Mouse (Mus musculus): ENCODE measurements around the gene Mcoln2. TPM values are rescaled to one million over a fixed set of nuclear protein-coding genes. Genes with fewer than 3 reads are reported as not detected.

The Mcoln2 gene
- total and polyA plus RNA-seq, 3 experiments: 0.10 to 0.42 TPM; not detected in 1

GRCm38 (mm10) chr3:146205305-146205704 lies 55.7 kb downstream of the Mcoln2 start:
- peaks cover 0 to 3% of the 10 kb centered on the region in 2 experiments; a peak in 2 of 4 replicates for H3K27me3 ChIP-seq (ENCODE audit: control insufficient read depth in 1 of 2, insufficient read depth in 2 of 2, low read length in 2 of 2)
- no peaks in the 10 kb centered on the region for H3K9me3 ChIP-seq (replicated peaks; ENCODE audit: insufficient read depth, low read length)
- H3K79me2 ChIP-seq (ENCODE audit: control insufficient read depth, insufficient read depth, low read length, poor library complexity): no peaks in the 10 kb centered on the region
- H3K4me3 ChIP-seq (ENCODE audit: control insufficient read depth in 1 of 2, insufficient read depth in 1 of 2, low read depth in 2 of 2, low read length in 2 of 2): no peak overlapping the region
- no peak overlapping the region for H3K27ac ChIP-seq (ENCODE audit: control insufficient read depth, low read depth, low read length)
- H3K4me1 ChIP-seq (ENCODE audit: control insufficient read depth in 1 of 2, insufficient read depth in 2 of 2, low read length in 2 of 2): no peaks in the 10 kb centered on the region
- H3K9ac ChIP-seq (ENCODE audit: control insufficient read depth, low read depth, low read length, poor library complexity, severe bottlenecking): no peak overlapping the region
- TF ChIP-seq ZNF384 (IDR thresholded peaks at IDR 0.05; ENCODE audit: low read depth, low read length) (no peak), TCF12 (IDR thresholded peaks at IDR 0.05; ENCODE audit: low read depth, low read length) (no peak), KAT2A (conservative IDR thresholded peaks at IDR 0.05; ENCODE audit: low read depth, low read length) (no peak), USF1 (IDR thresholded peaks at IDR 0.05; ENCODE audit: low read depth, low read length) (no peak), CHD2 (IDR thresholded peaks at IDR 0.05; ENCODE audit: low read length) (no peak), CTCF (IDR thresholded peaks at IDR 0.05 in 2 of 3, conservative IDR thresholded peaks at IDR 0.05 in 1 of 3; ENCODE audit: control insufficient read depth in 1 of 3, insufficient read depth in 1 of 3, low read depth in 2 of 3, low read length in 3 of 3, poor library complexity in 1 of 3, severe bottlenecking in 1 of 3) (no peak), HCFC1 (IDR thresholded peaks at IDR 0.05; ENCODE audit: low read depth, low read length) (no peak), MAX (IDR thresholded peaks at IDR 0.05; ENCODE audit: low read length) (no peak), GABPA (IDR thresholded peaks at IDR 0.05; ENCODE audit: low read depth, low read length) (no peak), CHD1 (IDR thresholded peaks at IDR 0.05; ENCODE audit: low read depth, low read length) (no peak), POLR2A (IDR thresholded peaks at IDR 0.05; ENCODE audit: control insufficient read depth in 1 of 2, insufficient read depth in 1 of 2, low read depth in 1 of 2, low read length in 2 of 2, poor library complexity in 1 of 2) (no peak), TAL1 (IDR thresholded peaks at IDR 0.05; ENCODE audit: low read length) (no peak), TBP (IDR thresholded peaks at IDR 0.05; ENCODE audit: low read depth, low read length) (no peak), ZKSCAN1 (IDR thresholded peaks at IDR 0.05; ENCODE audit: low read depth, low read length) (no peak), MEF2A (IDR thresholded peaks at IDR 0.05; ENCODE audit: extremely low read depth, insufficient replicate concordance, low read depth, low read length, poor library complexity, severe bottlenecking) (no peak), RAD21 (IDR thresholded peaks at IDR 0.05; ENCODE audit: low read depth, low read length) (no peak), MYB (IDR thresholded peaks at IDR 0.05; ENCODE audit: low read depth, low read length) (no peak), MAFK (IDR thresholded peaks at IDR 0.05; ENCODE audit: borderline replicate concordance, low read depth, low read length) (no peak), ZC3H11A (IDR thresholded peaks at IDR 0.05; ENCODE audit: low read depth, low read length) (no peak)
- no peak for DNase-seq (ENCODE audit: low read depth, low spot score)
- H3K36me3 ChIP-seq (ENCODE audit: control insufficient read depth in 1 of 2, insufficient read depth in 2 of 2, low read length in 2 of 2): no peaks in the 10 kb centered on the region

GRCm38 (mm10) chr3:146206635-146207034 lies 57.0 kb downstream of the Mcoln2 start:
- Histone ChIP-seq H3K36me3 (ENCODE audit: control insufficient read depth in 1 of 2, insufficient read depth in 2 of 2, low read length in 2 of 2) (no peaks in the 10 kb centered on the region), H3K79me2 (ENCODE audit: control insufficient read depth, insufficient read depth, low read length, poor library complexity) (no peaks in the 10 kb centered on the region), H3K4me1 (ENCODE audit: control insufficient read depth in 1 of 2, insufficient read depth in 2 of 2, low read length in 2 of 2) (no peaks in the 10 kb centered on the region), H3K9ac (ENCODE audit: control insufficient read depth, low read depth, low read length, poor library complexity, severe bottlenecking) (no peak overlapping the region), H3K27me3 (ENCODE audit: control insufficient read depth in 1 of 2, insufficient read depth in 2 of 2, low read length in 2 of 2) (peaks cover 0 to 3% of the 10 kb centered on the region in 2 experiments; a peak in 3 of 4 replicates), H3K9me3 (replicated peaks; ENCODE audit: insufficient read depth, low read length) (no peaks in the 10 kb centered on the region), H3K27ac (ENCODE audit: control insufficient read depth, low read depth, low read length) (no peak overlapping the region), H3K4me3 (ENCODE audit: control insufficient read depth in 1 of 2, insufficient read depth in 1 of 2, low read depth in 2 of 2, low read length in 2 of 2) (no peak overlapping the region)
- DNase-seq (ENCODE audit: low read depth, low spot score): no peak
- TF ChIP-seq KAT2A (conservative IDR thresholded peaks at IDR 0.05; ENCODE audit: low read depth, low read length) (no peak), MAZ (IDR thresholded peaks at IDR 0.05; ENCODE audit: low read depth, low read length) (no peak), USF1 (IDR thresholded peaks at IDR 0.05; ENCODE audit: low read depth, low read length) (no peak), CHD1 (IDR thresholded peaks at IDR 0.05; ENCODE audit: low read depth, low read length) (no peak), MAX (IDR thresholded peaks at IDR 0.05; ENCODE audit: low read length) (no peak), GATA1 (IDR thresholded peaks at IDR 0.05; ENCODE audit: low read depth, low read length) (no peak), ZC3H11A (IDR thresholded peaks at IDR 0.05; ENCODE audit: low read depth, low read length) (no peak), ELF1 (IDR thresholded peaks at IDR 0.05; ENCODE audit: low read depth, low read length) (no peak), EP300 (IDR thresholded peaks at IDR 0.05; ENCODE audit: low read depth in 1 of 2, low read length in 2 of 2) (no peak)
